Mouse (Mus musculus): ENCODE measurements at regions not wholly inside any gene's neighbourhood (a gene's known extent, or its start where the extent isn't known, plus 50 kb on each side); places are given as distances from the start of the nearest gene placed in this dataset.

- no peak for TF ChIP-seq CTCF (IDR thresholded peaks at IDR 0.05; ENCODE audit: low read depth, low read length)
- no peak for TF ChIP-seq POLR2A (IDR thresholded peaks at IDR 0.05; ENCODE audit: extremely low read depth, insufficient read depth, low read length)
Observed at GRCm38 (mm10) chr12:96134136-96134535, 442.1 kb downstream of the Flrt2 start.

Data from liver, adult 2 months (tissue).